Mouse (Mus musculus) gonadal fat pad, adult 2 months (tissue): Measurements from ENCODE around the gene Gm9508. TPM values are rescaled to one million over a fixed set of nuclear protein-coding genes. Genes with fewer than 3 reads are reported as not detected.
"Not testable (repeated sequence)": the region's sequence is repeated elsewhere in the genome, so short reads cannot be mapped to it uniquely, and the experiment has no call there.

Experiments
- DNase-seq: peaks from one replicate; pipeline ENCODE4 v3.0.0-alpha.2; 2012; ENCODE audit warnings: low read depth
- polyA plus RNA-seq: library from polyadenylated mRNA; depleted of rRNA; stranded (reverse); fragments of >200 nt; gene quantifications from 2 replicates; pipeline ENCODE4 v1.2.3, GENCODE M21; 2012; rRNA removed

Gene Gm9508
- not detected in 2 replicates for polyA plus RNA-seq

GRCm38 (mm10) chr10:77697133-77697532, at the start of gene Gm9508:
Gene Gm9508 (minus strand): TSS chr10:77697233.
- no peak for DNase-seq

GRCm38 (mm10) chr10:77741924-77742688, 45.1 kb upstream of the Gm9508 start, which contains the start of gene Gm18596:
Gene Gm18596 (minus strand): TSS chr10:77742638.
- DNase-seq = not testable (repeated sequence)

DNA sequence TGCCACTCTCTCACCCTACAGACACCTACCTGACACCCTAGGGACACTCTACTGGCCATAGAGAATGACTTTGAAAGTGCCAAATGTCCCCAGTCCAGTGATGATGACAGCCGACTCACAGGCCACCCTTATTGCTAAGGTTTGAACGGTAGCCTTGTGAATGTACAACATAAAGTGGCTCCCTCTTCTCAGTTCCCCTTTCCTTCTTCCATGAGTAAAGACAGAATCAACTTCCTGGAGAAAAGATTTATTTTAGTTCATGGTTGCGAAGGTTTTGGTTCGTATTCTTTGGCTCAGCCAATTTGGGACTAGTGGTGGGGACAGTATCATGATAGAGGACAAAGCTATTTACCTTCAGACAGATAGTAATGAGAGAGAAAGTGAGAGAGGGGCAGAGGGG, 41.9 kb upstream of the Gm9508 start:
- no peak for DNase-seq

DNA sequence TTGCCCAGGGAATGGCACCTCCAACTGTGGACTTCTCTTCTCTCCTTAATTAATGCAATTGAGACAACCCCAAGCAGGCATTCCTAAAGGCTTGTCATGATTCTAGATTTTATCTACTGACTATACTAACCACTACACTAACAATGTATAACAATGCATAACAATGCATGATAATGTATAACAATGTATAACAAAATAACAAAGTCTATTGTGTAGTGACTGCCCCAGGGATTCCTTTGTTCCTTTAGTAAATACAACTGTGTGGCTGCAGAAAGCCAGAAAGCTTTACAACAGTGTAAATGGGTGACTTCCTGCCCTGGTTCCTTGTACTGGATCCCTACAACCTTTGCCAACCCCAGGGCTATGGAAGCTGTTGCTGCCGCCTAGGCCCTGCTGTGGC, 38.9 kb upstream of the Gm9508 start:
- no peak for DNase-seq

GRCm38 (mm10) chr10:77729241-77729640, 32.2 kb upstream of the Gm9508 start:
- no peak for DNase-seq

- no peak for DNase-seq
Measured at GRCm38 (mm10) chr10:77728280-77728679, 31.2 kb upstream of the Gm9508 start.

DNA sequence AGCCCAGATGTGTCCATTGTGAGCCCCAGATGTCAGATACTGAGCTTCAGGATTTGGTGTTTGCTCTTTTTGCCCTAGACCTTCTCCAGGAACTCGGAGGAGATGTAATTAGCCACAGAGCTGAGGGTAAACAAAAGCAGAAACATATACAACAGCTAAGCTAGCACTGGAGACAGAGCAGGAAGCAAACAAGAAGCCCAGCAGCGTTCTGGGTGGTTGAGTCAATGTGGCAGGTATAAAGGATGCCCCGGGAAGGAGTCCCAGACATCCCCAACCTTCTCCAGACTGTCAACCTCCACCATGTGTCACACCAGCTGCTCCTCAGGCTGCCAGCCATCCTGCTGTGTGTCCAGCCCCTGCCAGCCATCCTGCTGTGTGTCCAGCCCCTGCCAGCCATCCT, 29.2 kb upstream of the Gm9508 start, which contains the start of gene Gm10100:
Gene Gm10100, plus strand, starts transcription at position 301 of the 400 bp plus-strand sequence.
- DNase-seq = no peak

DNA sequence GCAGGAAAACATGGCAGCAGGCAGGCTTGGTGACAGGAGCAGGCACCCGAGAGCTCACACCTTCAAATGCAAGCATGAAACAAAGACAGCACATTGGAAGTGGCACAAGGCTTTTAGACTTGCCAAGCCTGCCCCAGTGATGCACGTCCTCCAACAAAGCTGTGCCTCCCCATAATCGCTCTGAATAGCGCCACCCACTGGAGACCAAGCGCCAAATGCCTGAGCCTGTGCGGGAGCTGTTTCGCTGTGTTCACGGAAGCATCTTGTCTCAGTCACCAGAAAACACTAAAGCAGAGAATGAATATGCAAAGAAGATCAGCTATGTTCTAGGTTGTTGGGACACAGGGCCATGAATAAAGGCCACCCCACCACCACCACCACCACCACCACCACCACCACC, 27.8 kb upstream of the Gm9508 start:
- DNase-seq = no peak

- not testable (repeated sequence) for DNase-seq
Measured at GRCm38 (mm10) chr10:77720299-77720698, 23.3 kb upstream of the Gm9508 start, which contains the start of gene Krtap12-1. Gene Krtap12-1 (plus strand): TSS chr10:77720599.

DNA sequence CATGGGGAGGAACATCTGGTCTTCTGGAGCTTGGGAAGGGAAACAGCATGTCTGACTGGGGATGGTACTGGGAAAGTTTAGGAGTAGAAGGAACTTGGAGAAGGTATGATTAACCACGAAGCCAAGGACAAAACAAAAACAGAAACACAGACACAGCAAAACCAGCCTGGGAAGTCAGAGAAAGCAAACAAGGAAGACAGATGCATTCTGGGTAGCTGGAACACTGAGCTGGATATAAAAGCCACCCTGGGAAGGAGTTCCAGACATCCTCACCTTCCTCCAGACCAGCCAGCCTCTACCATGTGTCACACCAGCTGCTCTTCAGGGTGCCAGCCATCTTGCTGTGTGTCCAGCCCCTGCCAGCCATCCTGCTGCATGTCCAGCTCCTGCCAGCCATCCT, 18.5 kb upstream of the Gm9508 start, which contains the start of gene Gm10142:
Gene Gm10142, plus strand, starts transcription at position 301 of the 400 bp plus-strand sequence.
- DNase-seq = no peak

DNA sequence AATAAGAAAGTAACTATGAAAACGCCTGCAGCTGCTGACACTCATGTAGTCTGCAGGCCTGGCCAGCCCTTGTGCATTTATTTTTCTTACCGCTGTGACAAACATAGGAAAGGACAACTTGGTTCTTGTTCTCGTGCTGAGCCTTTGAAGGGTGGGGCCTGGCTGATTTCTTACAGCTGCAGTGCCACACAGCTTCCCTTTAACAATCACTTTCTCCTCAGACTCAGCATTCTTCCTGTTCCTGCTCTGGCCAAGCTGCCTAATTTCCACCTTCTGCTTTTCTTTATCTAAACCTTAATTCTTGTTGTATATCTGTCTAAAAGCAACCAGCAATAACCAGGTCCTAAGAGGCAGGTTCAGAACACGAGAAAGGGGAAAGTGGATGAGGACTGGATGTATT, 16.7 kb upstream of the Gm9508 start:
- DNase-seq = no peak

DNA sequence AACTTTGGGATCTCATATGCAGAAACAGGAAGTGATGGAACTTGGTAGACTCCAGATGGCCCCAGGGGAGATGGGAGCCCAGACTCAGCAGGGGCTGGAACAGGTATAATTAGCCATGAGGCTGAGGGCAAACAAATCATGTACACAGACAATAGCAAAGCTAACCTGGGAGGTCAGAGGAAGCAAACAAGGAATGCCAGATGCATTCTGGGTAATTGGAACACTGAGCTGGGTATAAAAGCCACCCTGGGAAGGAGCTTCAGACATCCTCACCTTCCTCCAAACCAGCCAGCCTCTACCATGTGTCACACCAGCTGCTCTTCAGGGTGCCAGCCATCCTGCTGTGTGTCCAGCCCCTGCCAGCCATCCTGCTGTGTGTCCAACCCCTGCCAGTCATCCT, 14.1 kb upstream of the Gm9508 start, which contains the start of gene Gm10024:
Gene Gm10024, plus strand, starts transcription at position 301 of the 400 bp plus-strand sequence.
- not testable (repeated sequence) for DNase-seq

DNA sequence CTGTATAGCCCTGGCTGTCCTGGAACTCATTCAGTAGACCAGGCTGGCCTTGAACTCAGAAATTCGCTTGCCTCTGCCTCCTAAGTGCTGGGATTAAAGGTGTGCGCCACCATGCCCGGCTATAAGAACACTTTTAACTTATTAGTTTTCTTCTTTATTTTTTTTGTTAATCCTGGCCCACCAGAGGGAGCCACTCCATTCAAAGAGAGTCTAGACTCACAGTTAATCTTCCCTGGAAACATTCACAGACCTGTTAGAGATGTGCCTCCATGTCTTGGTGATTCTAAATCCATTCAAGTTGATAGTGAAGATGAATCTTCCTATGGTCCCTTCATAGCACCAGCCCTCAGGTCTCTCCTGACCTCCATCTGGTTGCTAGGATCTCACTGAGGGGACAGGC, 12.8 kb upstream of the Gm9508 start:
- no peak for DNase-seq

DNA sequence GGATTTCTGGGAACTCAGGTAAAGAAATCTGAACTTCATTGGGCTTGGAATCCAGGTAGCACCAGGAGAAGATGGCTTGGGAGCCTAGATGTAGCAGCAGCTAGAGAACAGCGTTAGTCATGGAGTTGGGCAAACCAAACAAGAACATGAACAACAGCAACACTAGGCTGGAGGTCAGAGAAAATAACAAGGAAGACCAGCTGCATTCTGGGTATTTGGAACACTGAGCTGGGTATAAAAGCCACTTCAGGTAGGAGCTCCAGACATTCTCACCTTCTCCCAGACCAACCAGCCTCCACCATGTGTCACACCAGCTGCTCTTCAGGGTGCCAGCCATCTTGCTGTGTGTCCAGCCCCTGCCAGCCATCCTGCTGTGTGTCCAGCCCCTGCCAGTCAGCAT, 9.3 kb upstream of the Gm9508 start, which contains the start of gene Gm10272:
Gene Gm10272, plus strand, starts transcription at position 301 of the 400 bp plus-strand sequence.
- no peak for DNase-seq

DNA sequence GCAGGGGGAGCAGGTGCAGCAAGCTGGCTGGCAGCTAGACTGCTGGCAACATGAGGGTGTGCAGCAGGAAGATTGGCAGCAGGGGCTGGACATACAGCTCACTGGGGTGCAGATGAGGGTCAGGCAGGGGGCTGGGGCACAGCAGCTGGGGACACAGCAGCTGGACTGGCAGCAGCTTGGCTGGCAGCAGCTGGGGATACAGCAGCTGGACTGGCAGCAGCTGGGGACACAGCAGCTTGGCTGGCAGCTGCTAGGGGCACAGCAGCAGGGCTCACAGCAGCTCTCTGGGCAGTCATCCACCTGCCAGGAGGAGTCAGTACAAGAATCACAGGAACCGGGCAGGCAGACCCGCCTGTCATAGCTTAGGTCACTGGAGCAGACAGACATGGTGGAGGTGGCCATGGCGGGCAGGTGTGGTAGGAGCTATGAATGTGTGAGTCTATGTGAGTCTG, 6.7 kb downstream of the Gm9508 start, which contains the start of gene Gm19402:
Gene Gm19402, minus strand, starts transcription at position 402 of the 452 bp plus-strand sequence.
- DNase-seq = not testable (repeated sequence)

- peak; percentile 49 for DNase-seq
Measured at GRCm38 (mm10) chr10:77687021-77687420, 10.0 kb downstream of the Gm9508 start.

- peak; percentile 45 for DNase-seq
Measured at GRCm38 (mm10) chr10:77685895-77686664, 11.0 kb downstream of the Gm9508 start, which contains the start of gene Tspear. Gene Tspear (plus strand): TSS chr10:77686569.

- no peak for DNase-seq
Measured at GRCm38 (mm10) chr10:77684181-77684580, 12.9 kb downstream of the Gm9508 start.

DNA sequence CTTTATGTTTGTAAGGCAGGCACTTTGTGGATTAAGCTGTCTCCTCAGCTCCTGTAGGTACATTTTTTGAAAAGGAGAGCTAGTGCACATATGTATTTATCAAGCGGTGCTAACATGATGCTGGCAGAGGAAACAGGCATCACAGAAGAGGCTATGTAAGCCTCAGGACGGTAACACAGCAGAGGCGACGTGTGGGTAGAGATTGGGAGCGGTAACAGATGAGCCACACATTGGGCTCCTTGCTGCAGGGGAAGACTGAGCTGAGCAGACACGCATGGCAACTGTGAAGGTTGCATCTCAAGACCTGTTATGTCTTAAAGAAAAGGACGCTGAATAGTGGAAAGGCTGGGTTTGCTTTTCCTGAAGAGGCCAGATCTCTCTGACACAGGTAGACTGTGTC, 14.0 kb downstream of the Gm9508 start:
- DNase-seq = no peak

- DNase-seq = no peak
Measured at GRCm38 (mm10) chr10:77677562-77677961, 19.5 kb downstream of the Gm9508 start.

GRCm38 (mm10) chr10:77673765-77674164, 23.3 kb downstream of the Gm9508 start:
- DNase-seq = no peak

DNA sequence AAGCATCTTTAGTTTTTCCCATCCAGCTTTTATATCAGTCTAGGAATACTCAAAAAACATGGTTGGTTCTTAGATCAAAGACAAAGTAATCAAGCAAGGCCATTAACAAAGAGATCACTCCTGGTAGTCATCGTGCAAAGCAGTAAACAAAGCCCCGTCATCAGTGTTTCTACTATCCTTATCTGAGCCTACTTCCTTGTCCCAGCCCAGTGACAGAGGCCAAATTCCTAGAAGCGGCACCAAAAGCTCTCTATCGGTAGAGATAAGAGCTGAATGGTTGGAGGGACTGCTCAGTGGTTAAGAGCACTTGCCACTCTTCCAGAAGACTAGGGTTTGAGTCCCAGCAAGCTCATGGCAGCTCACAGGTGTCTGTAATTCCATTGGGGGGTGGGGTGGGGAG, 25.5 kb downstream of the Gm9508 start:
- no peak for DNase-seq
